Mouse (Mus musculus): Measurements from ENCODE around the gene Cacng8.
"Not testable (repeated sequence)": the region's sequence is repeated elsewhere in the genome, so short reads cannot be mapped to it uniquely, and the experiment has no call there.

Gene Cacng8

GRCm38 (mm10) chr7:3388885-3389284 is 1.6 kb upstream of the Cacng8 start:
- no peak for DNase-seq

- DNase-seq, result peak; percentile 49
Measured at GRCm38 (mm10) chr7:3389444-3390412, 755 bp upstream of the Cacng8 start.

GRCm38 (mm10) chr7:3391081-3391451 is 583 bp downstream of the Cacng8 start:
- DNase-seq, result no peak

GRCm38 (mm10) chr7:3391809-3392208 is 1.3 kb downstream of the Cacng8 start:
- DNase-seq, result no peak

- DNase-seq, result no peak
Measured at GRCm38 (mm10) chr7:3397355-3397754, 6.9 kb downstream of the Cacng8 start.

GRCm38 (mm10) chr7:3397797-3398196 is 7.3 kb downstream of the Cacng8 start:
- no peak for DNase-seq

- DNase-seq, result not testable (repeated sequence)
Measured at GRCm38 (mm10) chr7:3398363-3398762, 7.9 kb downstream of the Cacng8 start.

GRCm38 (mm10) chr7:3399937-3400336 is 9.5 kb downstream of the Cacng8 start:
- DNase-seq, result no peak

- no peak for DNase-seq
Measured at GRCm38 (mm10) chr7:3409729-3410520, 19.4 kb downstream of the Cacng8 start.

GRCm38 (mm10) chr7:3411160-3411941 is 20.9 kb downstream of the Cacng8 start:
- DNase-seq, result peak; percentile 39

GRCm38 (mm10) chr7:3412036-3412435 is 21.6 kb downstream of the Cacng8 start:
- peak; percentile 32 for DNase-seq

GRCm38 (mm10) chr7:3414888-3415287 is 24.4 kb downstream of the Cacng8 start:
- peak; percentile 45 for DNase-seq

- DNase-seq, result no peak
Measured at GRCm38 (mm10) chr7:3415378-3415777, 24.9 kb downstream of the Cacng8 start.

GRCm38 (mm10) chr7:3419941-3420340 is 29.5 kb downstream of the Cacng8 start:
- DNase-seq, result no peak

GRCm38 (mm10) chr7:3420466-3420865 is 30.0 kb downstream of the Cacng8 start:
- no peak for DNase-seq

GRCm38 (mm10) chr7:3421297-3421696 is 30.8 kb downstream of the Cacng8 start:
- no peak for DNase-seq

GRCm38 (mm10) chr7:3422051-3422450 is 31.6 kb downstream of the Cacng8 start:
- no peak for DNase-seq

- no peak for DNase-seq
Measured at GRCm38 (mm10) chr7:3423430-3423829, 32.9 kb downstream of the Cacng8 start.

- no peak for DNase-seq
Measured at GRCm38 (mm10) chr7:3423895-3424294, 33.4 kb downstream of the Cacng8 start, which contains the start of gene Cacng6. Cacng6 (plus strand) TSS chr7:3424195.

GRCm38 (mm10) chr7:3425141-3425540 is 34.7 kb downstream of the Cacng8 start:
- DNase-seq, result no peak

GRCm38 (mm10) chr7:3430161-3430560 is 39.7 kb downstream of the Cacng8 start:
- no peak for DNase-seq

- DNase-seq, result no peak
Measured at GRCm38 (mm10) chr7:3432066-3432465, 41.6 kb downstream of the Cacng8 start.

- DNase-seq, result no peak
Measured at GRCm38 (mm10) chr7:3437941-3438340, 47.5 kb downstream of the Cacng8 start.

All from cerebellum, adult 8-10 months (tissue).